Mouse (Mus musculus) heart, embryonic 16.5 days (tissue): ENCODE measurements around the gene Ipo5. TPM values are rescaled to one million over a fixed set of nuclear protein-coding genes. Genes with fewer than 3 reads are reported as not detected.

Experiments used
- ATAC-seq: fragments of 200-750 bp; cut with Nextera tagmentation; replicated peaks from 2 replicates; pipeline ENCODE4 v1.8.0; 2017; ENCODE audit warnings: moderate number of reproducible peaks; ENCODE audit not compliant: insufficient read depth, low FRiP score; ENCODE audit errors: extremely low read depth
- H3K27ac ChIP-seq: fragments of 300-500 bp; sonication (generic); 2 replicates; pipeline ENCODE4 v1.5.1; 2014; ENCODE audit warnings: mild to moderate bottlenecking, low read length, control low read depth, moderate library complexity
- H3K27me3 ChIP-seq: fragments of 300-500 bp; sonication (generic); 2 replicates; pipeline ENCODE4 v1.6.1; 2014; ENCODE audit warnings: low read length, mixed read lengths; ENCODE audit not compliant: control insufficient read depth, insufficient read depth
- H3K36me3 ChIP-seq: fragments of 300-500 bp; sonication (generic); 2 replicates; pipeline ENCODE4 v1.6.1; 2014; ENCODE audit not compliant: control insufficient read depth, insufficient read depth
- H3K4me1 ChIP-seq: fragments of 300-500 bp; sonication (generic); 2 replicates; pipeline ENCODE4 v1.6.1; 2014; ENCODE audit warnings: low read length, mixed read lengths; ENCODE audit not compliant: control insufficient read depth, insufficient read depth
- H3K4me2 ChIP-seq: fragments of 300-500 bp; sonication (generic); 2 replicates; pipeline ENCODE4 v1.6.1; 2014; ENCODE audit warnings: low read depth, mild to moderate bottlenecking, control low read depth, low read length
- H3K4me3 ChIP-seq: fragments of 300-500 bp; sonication (generic); 2 replicates; pipeline ENCODE4 v1.5.1; 2014; ENCODE audit warnings: mild to moderate bottlenecking, control low read depth, low read length
- H3K9ac ChIP-seq: fragments of 300-500 bp; sonication (generic); 2 replicates; pipeline ENCODE4 v1.6.1; 2014; ENCODE audit warnings: low read length, control low read depth
- H3K9me3 ChIP-seq: fragments of 300-500 bp; sonication (generic); replicated peaks from 2 replicates; pipeline ENCODE4 v1.6.1; 2016; ENCODE audit warnings: low read length; ENCODE audit not compliant: control insufficient read depth
- WGBS: fragments of 180-500 bp; shearing (Covaris S2); extraction: QIAGEN DNeasy Blood & Tissue Kit; methylation state at CpG from one replicate; pipeline ENCODE4 v1.1.7; 2014; 5-methylcytosine and 5-hydroxymethylcytosine counted together
- polyA plus RNA-seq: library from polyadenylated mRNA; unstranded; fragments of >200 nt; fragmentation: Nextera tagmentation; extraction: Ambion mirVana; gene quantifications from 2 replicates; pipeline ENCODE4 v1.2.1, GENCODE M21; 2015

Gene Ipo5
- polyA plus RNA-seq, 1 experiment from 2014 or later, result 65.0 TPM

DNA sequence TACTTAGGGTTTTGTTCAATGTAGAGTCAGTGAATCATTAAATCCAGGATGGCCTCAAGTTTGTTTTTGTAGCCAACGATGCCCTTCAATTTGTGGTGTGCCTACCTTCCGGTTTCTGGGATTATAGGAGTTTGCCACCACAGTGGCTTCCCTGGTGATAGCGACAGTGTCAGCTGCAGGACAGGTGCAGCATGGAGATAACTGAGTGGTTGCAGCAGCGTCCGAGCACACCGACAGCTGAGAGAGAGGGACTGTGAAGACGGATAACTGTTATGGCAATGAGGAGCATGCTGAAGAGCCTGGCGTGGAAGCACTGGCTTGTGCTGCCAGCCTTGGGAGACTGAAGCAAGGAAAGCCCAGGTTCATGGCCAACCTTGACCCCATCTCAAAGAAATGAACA lies 22.6 kb downstream of the Ipo5 start:
- H3K27ac ChIP-seq, result no peak overlapping the region
- H3K4me1 ChIP-seq, result no peaks in the 10 kb centered on the region
- 89% methylated on average over 8 of the region's 8 CpGs for WGBS
- no peaks in the 10 kb centered on the region for H3K27me3 ChIP-seq
- no peak for ATAC-seq
- no peak overlapping the region for H3K4me2 ChIP-seq
- no peak overlapping the region for H3K9ac ChIP-seq
- no peaks in the 10 kb centered on the region for H3K9me3 ChIP-seq
- H3K4me3 ChIP-seq, result no peak overlapping the region
- H3K36me3 ChIP-seq, result peaks cover 48% of the 10 kb centered on the region

- H3K4me2 ChIP-seq, result no peak overlapping the region
- H3K9me3 ChIP-seq, result no peaks in the 10 kb centered on the region
- H3K4me3 ChIP-seq, result no peak overlapping the region
- H3K27me3 ChIP-seq, result no peaks in the 10 kb centered on the region
- ATAC-seq, result no peak
- H3K36me3 ChIP-seq, result peaks cover 62% of the 10 kb centered on the region
- no peak overlapping the region for H3K27ac ChIP-seq
- no peak overlapping the region for H3K9ac ChIP-seq
- 56% methylated on average over 1 of the region's 1 CpGs for WGBS
- H3K4me1 ChIP-seq, result no peaks in the 10 kb centered on the region
These were observed 26.1 kb downstream of the Ipo5 start for GRCm38 (mm10) chr14:120937102-120937501.

DNA sequence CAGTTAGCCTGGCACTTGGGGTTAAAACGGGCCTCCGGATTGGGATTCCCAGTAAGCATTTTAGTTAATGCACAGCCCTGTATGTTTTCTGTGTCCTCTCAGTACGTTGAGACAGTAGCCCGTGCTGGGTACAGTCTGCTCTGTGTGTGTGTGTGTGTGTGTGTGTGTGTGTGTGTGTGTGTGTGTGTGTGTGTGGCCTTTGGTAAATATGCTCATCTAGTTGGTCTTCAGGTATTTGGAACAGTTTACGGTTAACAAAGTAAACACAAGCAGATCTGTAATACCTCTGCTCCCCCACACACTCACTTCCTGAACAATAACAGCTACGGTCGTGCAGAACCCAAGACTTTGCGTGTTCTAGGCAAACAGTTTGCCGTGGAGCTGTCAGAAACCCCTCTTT lies 31.8 kb downstream of the Ipo5 start:
- H3K9ac ChIP-seq, result no peak overlapping the region
- WGBS, result 84% methylated on average over 9 of the region's 9 CpGs
- no peak overlapping the region for H3K27ac ChIP-seq
- H3K4me3 ChIP-seq, result no peak overlapping the region
- H3K4me2 ChIP-seq, result no peak overlapping the region
- H3K4me1 ChIP-seq, result peaks cover 3% of the 10 kb centered on the region; the same call in 1 of the 2 replicates
- no peak for ATAC-seq
- no peaks in the 10 kb centered on the region for H3K9me3 ChIP-seq
- H3K27me3 ChIP-seq, result no peaks in the 10 kb centered on the region
- peaks cover 57% of the 10 kb centered on the region for H3K36me3 ChIP-seq

DNA sequence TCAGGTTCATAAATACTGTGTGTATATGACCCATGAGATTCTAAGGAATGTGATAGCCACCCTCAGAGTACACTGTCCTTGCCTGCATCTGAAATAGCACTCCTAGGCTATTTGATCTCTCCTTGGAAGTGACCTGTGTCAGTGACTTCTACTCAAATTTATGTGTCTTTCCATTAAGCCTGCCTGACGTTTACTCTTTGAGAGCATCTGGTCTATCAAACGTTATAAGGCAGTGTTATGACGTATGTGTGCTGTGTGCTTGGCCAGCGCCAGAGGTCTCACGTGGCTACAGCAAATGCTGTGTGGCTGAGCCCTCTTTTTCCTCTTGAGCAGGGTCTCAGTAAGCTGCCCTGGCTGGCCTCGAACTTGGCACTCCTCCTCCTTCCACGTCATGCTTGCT lies 34.1 kb downstream of the Ipo5 start:
- Histone ChIP-seq H3K4me1 (peaks cover 3% of the 10 kb centered on the region; the same call in 1 of the 2 replicates), H3K4me3 (no peak overlapping the region), H3K36me3 (peaks cover 62% of the 10 kb centered on the region), H3K27me3 (no peaks in the 10 kb centered on the region), H3K9me3 (peaks cover 4% of the 10 kb centered on the region), H3K4me2 (no peak overlapping the region), H3K9ac (no peak overlapping the region), H3K27ac (no peak overlapping the region)
- 78% methylated on average over 7 of the region's 7 CpGs for WGBS
- ATAC-seq, result no peak

DNA sequence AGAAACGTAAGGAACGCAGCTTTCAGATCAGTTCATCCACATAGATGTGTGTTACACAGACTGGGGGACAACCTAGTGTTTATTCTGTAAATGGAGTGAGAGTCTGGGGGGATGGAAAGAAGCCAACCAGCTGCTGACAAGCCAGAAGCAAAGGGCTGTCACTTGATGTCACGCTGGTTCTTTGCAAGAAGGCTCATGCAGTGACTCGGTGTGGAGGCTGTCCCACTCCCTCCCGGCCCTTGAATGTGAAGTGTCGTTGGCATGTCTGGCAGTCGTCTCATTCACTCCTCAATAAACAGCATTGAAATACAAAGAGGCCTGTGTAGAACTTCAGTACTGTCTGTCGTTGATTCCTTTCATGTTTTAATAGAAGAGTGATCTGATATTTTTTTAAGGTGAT lies 36.1 kb downstream of the Ipo5 start:
- H3K36me3 ChIP-seq, result peaks cover 49% of the 10 kb centered on the region
- 0 out of 2 replicates have a peak overlapping the region, but pooled peaks have one; percentile 25 for H3K9ac ChIP-seq

DNA sequence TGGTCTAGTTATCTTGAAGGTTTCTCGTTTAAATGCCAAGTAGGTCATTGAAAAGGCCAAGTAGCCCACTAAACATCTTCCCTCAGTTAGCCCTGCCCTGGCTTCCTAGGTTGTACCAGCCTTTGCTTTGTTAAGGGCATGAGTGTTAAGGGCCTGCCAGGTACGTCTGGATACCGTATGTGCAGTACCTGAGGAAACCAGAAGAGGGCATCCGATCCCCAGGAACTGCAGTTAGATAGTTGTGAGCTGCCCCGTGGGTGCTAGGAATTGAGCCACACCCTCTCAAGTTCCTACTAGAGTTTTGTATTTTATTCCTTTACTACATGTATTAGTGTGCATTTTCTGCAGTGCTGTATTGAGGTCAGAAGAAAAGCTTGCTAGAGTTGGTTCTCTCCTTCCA lies 38.0 kb downstream of the Ipo5 start:
- Histone ChIP-seq H3K4me2 (no peak overlapping the region), H3K9ac (no peak overlapping the region), H3K36me3 (peaks cover 34% of the 10 kb centered on the region), H3K9me3 (peaks cover 4% of the 10 kb centered on the region), H3K27ac (no peak overlapping the region), H3K4me3 (no peak overlapping the region), H3K27me3 (no peaks in the 10 kb centered on the region), H3K4me1 (peaks cover 3% of the 10 kb centered on the region; the same call in 1 of the 2 replicates)
- ATAC-seq, result no peak
- 92% methylated on average over 5 of the region's 5 CpGs for WGBS

More for the DNA sequence above, 36.1 kb downstream of the Ipo5 start:
- 42% methylated on average over 8 of the region's 8 CpGs for WGBS
- Histone ChIP-seq H3K4me1 (peaks cover 3% of the 10 kb centered on the region; the same call in 1 of the 2 replicates), H3K27me3 (no peaks in the 10 kb centered on the region), H3K27ac (no peak overlapping the region; the same call in 1 of the 2 replicates), H3K4me2 (no peak overlapping the region; the same call in 1 of the 2 replicates), H3K4me3 (no peak overlapping the region), H3K9me3 (peaks cover 4% of the 10 kb centered on the region)
- peak; percentile 77 for ATAC-seq

DNA sequence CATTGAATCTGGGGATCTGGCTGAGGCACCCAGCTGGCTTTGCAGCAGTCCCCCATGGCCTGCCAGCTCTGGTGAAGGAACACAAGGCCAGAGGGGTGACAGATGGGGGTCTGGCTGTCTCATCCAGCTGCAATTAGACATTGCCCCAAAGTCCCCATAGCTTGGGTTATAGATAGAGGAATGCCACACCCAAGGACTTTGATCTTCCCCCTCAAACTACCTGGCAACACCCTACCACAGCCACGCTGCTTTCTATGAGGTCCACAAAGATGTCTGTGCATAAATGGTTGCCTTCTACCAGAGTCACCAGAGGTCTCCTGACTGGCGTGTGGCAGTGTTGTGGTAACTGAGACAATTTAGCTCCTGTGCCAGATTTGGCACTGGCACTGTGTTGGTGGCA lies 39.0 kb downstream of the Ipo5 start:
- Histone ChIP-seq H3K4me3 (no peak overlapping the region), H3K27me3 (no peaks in the 10 kb centered on the region), H3K4me1 (peaks cover 3% of the 10 kb centered on the region; the same call in 1 of the 2 replicates), H3K27ac (no peak overlapping the region), H3K9me3 (peaks cover 4% of the 10 kb centered on the region), H3K4me2 (no peak overlapping the region), H3K36me3 (peaks cover 24% of the 10 kb centered on the region), H3K9ac (no peak overlapping the region)
- 84% methylated on average over 2 of the region's 2 CpGs for WGBS
- no peak for ATAC-seq

GRCm38 (mm10) chr14:120952434-120952833 lies 41.4 kb downstream of the Ipo5 start:
- Histone ChIP-seq H3K4me1 (peaks cover under 1% of the 10 kb centered on the region; the same call in 1 of the 2 replicates), H3K4me2 (no peak overlapping the region), H3K27ac (no peak overlapping the region), H3K4me3 (no peak overlapping the region), H3K36me3 (peaks cover 22% of the 10 kb centered on the region), H3K27me3 (no peaks in the 10 kb centered on the region), H3K9me3 (peaks cover 4% of the 10 kb centered on the region), H3K9ac (no peak overlapping the region)
- WGBS, result 48% methylated on average over 2 of the region's 2 CpGs
- no peak for ATAC-seq

- no peak for ATAC-seq
- Histone ChIP-seq H3K27ac (no peak overlapping the region), H3K4me1 (no peaks in the 10 kb centered on the region), H3K36me3 (no peaks in the 10 kb centered on the region), H3K4me3 (no peak overlapping the region), H3K4me2 (no peak overlapping the region), H3K27me3 (no peaks in the 10 kb centered on the region), H3K9ac (no peak overlapping the region), H3K9me3 (no peaks in the 10 kb centered on the region)
- 56% methylated on average over 8 of the region's 8 CpGs for WGBS
These were observed 49.5 kb downstream of the Ipo5 start for GRCm38 (mm10) chr14:120960551-120960950.
